Comparison of ENCODE assay signal across 8 mouse cellular contexts in the genomic region with DNA sequence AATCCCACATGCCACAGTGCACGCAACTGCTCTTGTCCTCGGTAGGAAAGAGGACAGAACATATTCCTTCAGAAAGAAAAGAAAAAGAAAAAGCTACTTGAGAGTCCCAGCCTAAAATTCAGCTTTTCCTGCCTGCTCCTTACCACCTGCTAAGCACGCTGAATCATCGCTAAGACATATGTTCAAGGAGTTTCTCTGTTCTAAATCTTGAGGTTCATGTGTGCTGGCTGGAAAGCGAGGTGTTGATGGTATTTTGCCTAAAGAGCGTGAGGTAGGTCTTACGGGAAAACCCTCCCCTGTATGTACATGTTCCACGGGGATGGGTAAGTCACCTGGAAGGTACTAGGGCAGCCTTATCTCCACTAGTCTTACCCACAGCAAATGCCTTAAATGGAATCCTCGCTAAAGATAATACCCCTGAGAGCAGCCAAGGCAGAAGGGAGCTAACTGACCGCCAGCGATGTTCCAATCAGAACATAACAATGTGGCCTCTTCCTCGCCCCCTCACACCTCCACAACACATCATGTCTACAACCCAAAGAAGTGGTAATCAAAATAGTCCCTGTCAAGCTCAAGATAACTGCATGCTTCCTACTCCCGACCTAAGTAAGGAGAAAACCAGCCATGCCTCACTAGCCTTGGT. TPM values are rescaled to one million over a fixed set of nuclear protein-coding genes. Genes with fewer than 3 reads are reported as not detected.
DNase-seq lines count a peak whose midpoint lies in the region; ATAC-seq and TF ChIP-seq lines count a peak whose summit lies in the region.

No protein-coding gene starts in this region.

- TF ChIP-seq CTCF in small intestine, adult 2 months (IDR thresholded peaks at IDR 0.05; ENCODE audit: extremely low read depth, insufficient read length, insufficient replicate concordance, low read depth, low read length) = no peak

- no peaks in the 10 kb centered on the region for H3K9me3 ChIP-seq in lung, embryonic 16.5 days (ENCODE audit: control insufficient read depth, low read length)
- no peaks in the 10 kb centered on the region for H3K9me3 ChIP-seq in forebrain, embryonic 11.5 days (ENCODE audit: control insufficient read depth, low read length)
- no peaks in the 10 kb centered on the region for H3K9me3 ChIP-seq in limb, embryonic 13.5 days

- no peak for ATAC-seq in lung, embryonic 16.5 days (ENCODE audit: low read depth)
- ATAC-seq in forebrain, embryonic 11.5 days (replicated peaks; ENCODE audit: low FRiP score) = no peak
- ATAC-seq in limb, embryonic 13.5 days (ENCODE audit: low FRiP score, low read depth) = no peak
- ATAC-seq in activated CD4-positive, CD25-positive, alpha-beta regulatory T cell, adult 4 months = no peak

- peak overlapping the region; percentile 69 for H3K4me2 ChIP-seq in lung, embryonic 16.5 days (ENCODE audit: low read depth, low read length)
- peak overlapping the region; percentile 95; the same call in 1 of the 2 replicates for H3K4me2 ChIP-seq in forebrain, embryonic 11.5 days (ENCODE audit: low read depth, low read length, severe bottlenecking)
- peak overlapping the region; percentile 97 for H3K4me2 ChIP-seq in limb, embryonic 13.5 days (replicated peaks)

- H3K9ac ChIP-seq in lung, embryonic 16.5 days (ENCODE audit: low read length) = peak overlapping the region; percentile 80
- H3K9ac ChIP-seq in forebrain, embryonic 11.5 days (ENCODE audit: low read length) = no peak overlapping the region; the same call in 1 of the 2 replicates
- H3K9ac ChIP-seq in limb, embryonic 13.5 days = peak overlapping the region; percentile 84

- H3K27ac ChIP-seq in lung, embryonic 16.5 days (ENCODE audit: low read length) = no peak overlapping the region
- no peak overlapping the region for H3K27ac ChIP-seq in forebrain, embryonic 11.5 days (ENCODE audit: low read depth, low read length)
- H3K27ac ChIP-seq in limb, embryonic 13.5 days = no peak overlapping the region
- H3K27ac ChIP-seq in small intestine, adult 2 months (ENCODE audit: insufficient read depth, low read depth, low read length) = no peak overlapping the region

- 80% methylated on average over 13 of the region's 13 CpGs for WGBS in lung, embryonic 16.5 days
- 86% methylated on average over 13 of the region's 13 CpGs for whole genome bisulfite sequencing in forebrain, embryonic 11.5 days
- WGBS in limb, embryonic 13.5 days = 88% methylated on average over 13 of the region's 13 CpGs
- WGBS in small intestine, adult 2 months = 83% methylated on average over 13 of the region's 13 CpGs

- no peak for DNase-seq in lung, postnatal 10 days
- no peak for DNase-seq in forebrain, embryonic 11.5 days (ENCODE audit: low spot score)
- DNase-seq in adrenal gland, postnatal 4 days (ENCODE audit: low spot score in 2 of 2) = no peak
- no peak for DNase-seq in lung, postnatal 4 days

- peaks cover 10% of the 10 kb centered on the region for H3K4me1 ChIP-seq in lung, embryonic 16.5 days (replicated peaks; ENCODE audit: control insufficient read depth, insufficient read depth, low read length)
- peaks cover 8% of the 10 kb centered on the region; the same call in 1 of the 2 replicates for H3K4me1 ChIP-seq in forebrain, embryonic 11.5 days (replicated peaks; ENCODE audit: control insufficient read depth, insufficient read depth, low read length)
- H3K4me1 ChIP-seq in limb, embryonic 13.5 days = peaks cover 15% of the 10 kb centered on the region
- H3K4me1 ChIP-seq in small intestine, adult 2 months (ENCODE audit: control insufficient read depth, insufficient read depth, insufficient read length, low read length) = peaks cover 8% of the 10 kb centered on the region; the same call in 1 of the 2 replicates

- H3K36me3 ChIP-seq in lung, embryonic 16.5 days (ENCODE audit: control insufficient read depth, insufficient read depth, low read length) = peaks cover 11% of the 10 kb centered on the region
- peaks cover 3% of the 10 kb centered on the region; the same call in 1 of the 2 replicates for H3K36me3 ChIP-seq in forebrain, embryonic 11.5 days (ENCODE audit: control insufficient read depth, insufficient read depth, low read length)
- H3K36me3 ChIP-seq in limb, embryonic 13.5 days = peaks cover 37% of the 10 kb centered on the region
- H3K36me3 ChIP-seq in small intestine, adult 2 months (ENCODE audit: control insufficient read depth, insufficient read depth, low read length) = peaks cover 26% of the 10 kb centered on the region

- peak overlapping the region; percentile 73 for H3K4me3 ChIP-seq in lung, embryonic 16.5 days (ENCODE audit: low read length)
- no peak overlapping the region for H3K4me3 ChIP-seq in forebrain, embryonic 11.5 days (ENCODE audit: low read depth, low read length)
- H3K4me3 ChIP-seq in limb, embryonic 13.5 days = peak overlapping the region; percentile 86
- H3K4me3 ChIP-seq in small intestine, adult 2 months (ENCODE audit: low read depth, low read length) = peak overlapping the region; percentile 94

- no peaks in the 10 kb centered on the region for H3K27me3 ChIP-seq in lung, embryonic 16.5 days (ENCODE audit: control insufficient read depth, insufficient read depth, low read depth, low read length)
- no peaks in the 10 kb centered on the region for H3K27me3 ChIP-seq in forebrain, embryonic 11.5 days (ENCODE audit: control insufficient read depth, insufficient read depth, low read length)
- no peaks in the 10 kb centered on the region for H3K27me3 ChIP-seq in limb, embryonic 13.5 days
- H3K27me3 ChIP-seq in small intestine, adult 2 months (ENCODE audit: control insufficient read depth, insufficient read depth, low read length) = no peaks in the 10 kb centered on the region

- no peak for TF ChIP-seq POLR2A in small intestine, adult 2 months (IDR thresholded peaks at IDR 0.05; ENCODE audit: low read depth, low read length)

RNA-seq across cellular contexts. Expression of a gene that starts 1.3 kb away (rescaled TPM):
- polyA plus RNA-seq in lung, embryonic 16.5 days (2015; fragmentation: Nextera tagmentation; extraction: Ambion mirVana) = 30.0 and 30.8 TPM in 2 replicates
- 16.4 and 17.2 TPM in 2 replicates for polyA plus RNA-seq in forebrain, embryonic 11.5 days (2014; fragmentation: Nextera tagmentation; extraction: Ambion mirVana)
- 27.6 and 29.1 TPM in 2 replicates for polyA plus RNA-seq in limb, embryonic 13.5 days (2015; fragmentation: Nextera tagmentation; extraction: Ambion mirVana)
- 13.8 and 31.4 TPM in 2 replicates for polyA plus RNA-seq in small intestine, adult 2 months (2012; rRNA removed)
- 10 to 100 TPM; 37.5 to 39.8 TPM for total RNA-seq in adrenal gland, postnatal 4 days (2021)
- 10 to 100 TPM; 24.2 to 27.8 TPM for polyA plus RNA-seq in activated CD4-positive, CD25-positive, alpha-beta regulatory T cell, adult 4 months (2017; shearing (Covaris generic))

RNA-seq across cellular contexts. Expression of a gene that starts 14.5 kb away (rescaled TPM):
- polyA plus RNA-seq in lung, embryonic 16.5 days (2015; fragmentation: Nextera tagmentation; extraction: Ambion mirVana) = 72.9 and 74.8 TPM in 2 replicates
- 157 and 170 TPM in 2 replicates for polyA plus RNA-seq in forebrain, embryonic 11.5 days (2014; fragmentation: Nextera tagmentation; extraction: Ambion mirVana)
- 169 and 173 TPM in 2 replicates for polyA plus RNA-seq in limb, embryonic 13.5 days (2015; fragmentation: Nextera tagmentation; extraction: Ambion mirVana)
- polyA plus RNA-seq in small intestine, adult 2 months (2012; rRNA removed) = 24.0 and 35.3 TPM in 2 replicates
- total RNA-seq in adrenal gland, postnatal 4 days (2021) = 100 to 1,000 TPM; 111 to 126 TPM
- polyA plus RNA-seq in activated CD4-positive, CD25-positive, alpha-beta regulatory T cell, adult 4 months (2017; shearing (Covaris generic)) = 10 to 100 TPM; 40.6 to 42.9 TPM

RNA-seq across cellular contexts. Expression of a gene that starts 20.2 kb away (rescaled TPM):
- 60.3 and 65.0 TPM in 2 replicates for polyA plus RNA-seq in lung, embryonic 16.5 days (2015; fragmentation: Nextera tagmentation; extraction: Ambion mirVana)
- polyA plus RNA-seq in forebrain, embryonic 11.5 days (2014; fragmentation: Nextera tagmentation; extraction: Ambion mirVana) = 31.6 and 33.5 TPM in 2 replicates
- 108 and 111 TPM in 2 replicates for polyA plus RNA-seq in limb, embryonic 13.5 days (2015; fragmentation: Nextera tagmentation; extraction: Ambion mirVana)
- polyA plus RNA-seq in small intestine, adult 2 months (2012; rRNA removed) = 8.8 and 10.4 TPM in 2 replicates
- total RNA-seq in adrenal gland, postnatal 4 days (2021) = 10 to 100 TPM; 34.7 to 45.3 TPM
- polyA plus RNA-seq in activated CD4-positive, CD25-positive, alpha-beta regulatory T cell, adult 4 months (2017; shearing (Covaris generic)) = not detected

RNA-seq across cellular contexts. Expression of a gene that starts 29.6 kb away (rescaled TPM):
- 0.88 and 1.1 TPM in 2 replicates for polyA plus RNA-seq in lung, embryonic 16.5 days (2015; fragmentation: Nextera tagmentation; extraction: Ambion mirVana)
- polyA plus RNA-seq in forebrain, embryonic 11.5 days (2014; fragmentation: Nextera tagmentation; extraction: Ambion mirVana) = 0.93 and 1.1 TPM in 2 replicates
- 1.4 and 1.6 TPM in 2 replicates for polyA plus RNA-seq in limb, embryonic 13.5 days (2015; fragmentation: Nextera tagmentation; extraction: Ambion mirVana)
- polyA plus RNA-seq in small intestine, adult 2 months (2012; rRNA removed) = 0.56 and 0.85 TPM in 2 replicates
- total RNA-seq in adrenal gland, postnatal 4 days (2021) = 1 to 10 TPM; 1.6 to 3.0 TPM
- 1 to 10 TPM; 2.5 to 2.7 TPM for polyA plus RNA-seq in activated CD4-positive, CD25-positive, alpha-beta regulatory T cell, adult 4 months (2017; shearing (Covaris generic))

RNA-seq across cellular contexts. Expression of a gene that starts 45.0 kb away (rescaled TPM):
- polyA plus RNA-seq in lung, embryonic 16.5 days (2015; fragmentation: Nextera tagmentation; extraction: Ambion mirVana) = 3.5 and 5.2 TPM in 2 replicates
- polyA plus RNA-seq in forebrain, embryonic 11.5 days (2014; fragmentation: Nextera tagmentation; extraction: Ambion mirVana) = 7.8 and 8.4 TPM in 2 replicates
- 6.2 and 6.9 TPM in 2 replicates for polyA plus RNA-seq in limb, embryonic 13.5 days (2015; fragmentation: Nextera tagmentation; extraction: Ambion mirVana)
- 228 and 484 TPM in 2 replicates for polyA plus RNA-seq in small intestine, adult 2 months (2012; rRNA removed)
- 10 to 100 TPM; 10.6 to 11.7 TPM for total RNA-seq in adrenal gland, postnatal 4 days (2021)
- polyA plus RNA-seq in activated CD4-positive, CD25-positive, alpha-beta regulatory T cell, adult 4 months (2017; shearing (Covaris generic)) = 100 to 1,000 TPM; 152 to 209 TPM
